Mouse (Mus musculus) ES-Bruce4 (cell line): Measurements from ENCODE around the gene Cd33.

Experiments
- CTCF ChIP-seq: IDR thresholded peaks from one replicate; pipeline ENCODE4 v1.8.1; 2011; ENCODE audit warnings: low read depth, low read length
- EP300 ChIP-seq: IDR thresholded peaks from 2 replicates; pipeline ENCODE4 v1.6.1; 2011; ENCODE audit warnings: low read depth, low read length; ENCODE audit not compliant: insufficient read depth
- POLR2A ChIP-seq: IDR thresholded peaks from one replicate; pipeline ENCODE4 v1.8.1; 2011; ENCODE audit warnings: low read length; ENCODE audit not compliant: insufficient read depth

- TF ChIP-seq CTCF = no peak
- TF ChIP-seq POLR2A = no peak
- TF ChIP-seq EP300 = no peak
Measured at GRCm38 (mm10) chr7:43530216-43530785, 13.9 kb downstream of the Cd33 start.
